Mouse (Mus musculus) stomach, postnatal 0 days (tissue): ENCODE results near the gene 1700001C02Rik.

Experiments
- CTCF ChIP-seq: IDR thresholded peaks from 2 replicates; pipeline ENCODE4 v1.5.1; 2016; ENCODE audit warnings: antibody characterized with exemption, low read depth, mild to moderate bottlenecking, moderate library complexity
- EP300 ChIP-seq: optimal IDR thresholded peaks from 2 replicates; pipeline ENCODE3; 2016; ENCODE audit warnings: antibody characterized with exemption

- TF ChIP-seq CTCF (no peak), EP300 (no peak)
These were observed 4.0 kb upstream of the 1700001C02Rik start, which contains the start of gene Otof for GRCm38 (mm10) chr5:30461821-30462220.
